Mouse (Mus musculus) small intestine, adult 2 months (tissue): ENCODE data around the gene Tbcel.

ENCODE experiments used
- CTCF ChIP-seq: fragments of 200-500 bp; IDR thresholded peaks from 2 replicates; pipeline ENCODE4 v1.5.1; 2012; ENCODE audit warnings: low read depth, mild to moderate bottlenecking, control low read depth, inconsistent platforms, low read length, moderate library complexity, mixed read lengths; ENCODE audit not compliant: insufficient replicate concordance, insufficient read length; ENCODE audit errors: extremely low read depth
- POLR2A ChIP-seq: fragments of 200-500 bp; IDR thresholded peaks from 2 replicates; pipeline ENCODE4 v1.6.1; 2012; ENCODE audit warnings: low read depth, mild to moderate bottlenecking, control low read depth, inconsistent platforms, low read length, moderate library complexity

DNA sequence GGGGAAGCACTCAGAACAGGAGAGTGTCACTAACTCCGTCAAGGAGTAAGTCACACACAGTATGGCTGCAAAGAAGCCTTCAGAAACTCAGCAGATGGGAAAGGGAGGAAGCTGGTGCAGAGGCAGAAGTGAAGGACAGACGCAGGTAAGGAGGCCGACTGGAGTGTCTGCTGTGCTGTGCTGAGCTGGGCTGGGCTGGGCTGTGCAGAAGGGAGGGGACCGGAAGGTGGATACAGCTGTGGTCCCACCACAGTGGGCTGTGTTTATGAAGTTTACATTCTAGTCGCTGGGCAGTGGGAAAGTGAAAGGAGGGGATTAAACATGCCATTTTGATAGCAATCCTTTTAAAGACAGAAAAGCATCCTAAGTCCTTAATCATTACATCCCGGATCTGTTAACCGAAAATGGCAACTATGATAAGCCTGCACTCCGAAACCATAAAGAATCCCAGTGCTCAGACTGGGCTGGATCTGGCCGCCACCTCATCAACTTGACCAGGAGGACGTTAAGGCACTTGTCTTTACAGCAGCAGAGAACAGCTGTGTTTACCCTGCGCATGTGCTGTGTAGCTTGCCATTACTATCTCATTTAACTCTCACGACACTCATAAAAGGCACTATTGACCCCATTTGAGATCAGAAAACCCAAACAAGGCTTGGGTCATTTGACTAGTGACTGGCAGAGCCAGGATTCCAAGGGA, 40.3 kb downstream of the Tbcel start:
- TF ChIP-seq CTCF (no peak), POLR2A (no peak)
